Mouse (Mus musculus) T-helper 2 cell (primary cell): ENCODE measurements around the gene Rundc3b.

Source experiments
- in situ Hi-C: fragments of 300-600 bp; cut with MboI, MseI; formaldehyde crosslinking; loops from one replicate; pipeline ENCODE4 v1.15.1; 2025; ENCODE audit warnings: high pct_unique_total_duplicates

Gene Rundc3b

DNA sequence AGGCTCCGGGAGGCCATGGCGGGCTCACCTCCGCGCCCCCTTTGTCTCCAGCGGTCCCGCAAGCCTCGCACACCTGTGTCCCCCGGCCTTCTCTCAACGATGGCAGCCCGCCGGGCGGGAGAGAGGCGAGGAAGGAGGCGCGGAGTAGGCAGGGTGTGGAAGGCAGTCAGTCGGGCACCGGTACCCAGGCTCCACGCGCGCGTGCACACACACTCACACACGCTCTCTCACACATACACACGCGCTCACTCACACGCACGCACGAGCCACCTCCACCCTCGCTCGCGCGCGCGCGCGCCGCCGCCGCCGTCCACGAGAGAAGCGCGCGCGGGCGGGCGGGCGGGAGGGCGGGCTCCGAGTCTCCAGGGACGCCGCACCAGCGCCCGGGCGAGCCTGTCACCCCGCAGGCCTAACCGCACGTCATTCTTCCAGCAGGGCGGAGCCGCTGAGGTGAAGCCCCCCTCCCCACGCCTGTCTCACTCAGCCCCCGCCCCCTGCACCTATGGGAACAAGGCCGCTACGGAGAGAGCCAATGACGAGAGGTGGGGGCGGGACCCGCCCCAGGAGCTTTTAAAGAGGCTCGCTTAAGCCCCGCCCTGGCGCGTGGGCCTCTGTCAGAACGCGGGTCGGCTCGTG is at the start of gene Rundc3b:
TSS of gene Rundc3b (minus strand) at position 357 of the 636 bp plus-strand sequence.
- in situ Hi-C loops = no loop called here

DNA sequence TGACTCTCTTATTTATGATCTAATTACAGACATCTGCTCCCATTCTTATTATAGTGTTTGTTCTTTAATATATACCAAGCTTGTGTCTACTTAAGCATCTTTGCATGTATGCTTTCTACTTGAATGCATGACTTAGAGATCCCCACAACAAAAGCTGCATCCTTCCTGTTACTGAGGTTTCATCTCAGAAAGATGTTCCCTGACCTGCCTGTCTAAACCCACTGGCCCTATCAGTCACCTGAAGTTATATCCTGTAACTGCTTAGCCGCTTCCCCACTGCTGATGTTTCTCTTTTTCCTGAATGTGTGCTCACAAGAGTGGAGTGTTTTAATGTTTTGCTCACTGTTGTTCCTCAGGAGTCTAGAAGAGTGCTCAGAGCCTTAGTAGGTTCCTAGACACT is 46.9 kb upstream of the Rundc3b start:
- in situ Hi-C loops = loop anchor here (10.0 kb wide), 1 partner anchor 135 kb away; no protein-coding TSS in a partner anchor

DNA sequence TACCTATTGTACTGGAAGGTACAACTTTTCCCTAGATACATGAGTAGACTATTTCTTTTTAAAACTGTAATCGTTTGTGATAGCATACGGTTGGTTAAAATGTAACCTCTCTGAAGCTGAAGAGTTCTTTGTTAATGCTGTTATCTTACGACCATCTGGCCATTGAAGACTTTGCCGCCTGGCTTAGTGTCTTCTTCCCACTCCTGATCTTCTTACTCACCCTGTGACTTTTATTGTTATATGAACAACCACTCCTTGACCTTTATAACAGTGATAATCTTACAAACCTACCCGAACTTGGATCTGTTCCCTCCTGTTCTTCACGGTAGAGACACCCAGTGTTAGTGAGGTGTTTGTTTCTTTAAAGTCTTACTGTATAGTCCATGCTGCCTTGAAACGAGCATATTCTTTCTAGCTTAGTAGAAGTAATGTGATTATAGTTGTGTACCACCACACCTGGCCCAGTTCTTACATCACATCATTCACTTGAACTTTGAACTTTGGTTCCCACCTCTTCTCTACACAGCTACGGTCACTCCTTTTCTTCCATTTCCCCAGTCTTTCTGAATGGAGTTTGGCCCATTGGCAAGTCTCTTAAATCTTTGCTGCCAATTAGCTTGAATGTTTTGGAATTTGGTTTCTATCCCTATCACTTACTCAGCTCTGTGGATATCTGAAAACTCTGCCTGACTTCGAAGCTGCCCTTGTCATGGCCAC is 45.2 kb upstream of the Rundc3b start:
- in situ Hi-C loops = no loop called here

DNA sequence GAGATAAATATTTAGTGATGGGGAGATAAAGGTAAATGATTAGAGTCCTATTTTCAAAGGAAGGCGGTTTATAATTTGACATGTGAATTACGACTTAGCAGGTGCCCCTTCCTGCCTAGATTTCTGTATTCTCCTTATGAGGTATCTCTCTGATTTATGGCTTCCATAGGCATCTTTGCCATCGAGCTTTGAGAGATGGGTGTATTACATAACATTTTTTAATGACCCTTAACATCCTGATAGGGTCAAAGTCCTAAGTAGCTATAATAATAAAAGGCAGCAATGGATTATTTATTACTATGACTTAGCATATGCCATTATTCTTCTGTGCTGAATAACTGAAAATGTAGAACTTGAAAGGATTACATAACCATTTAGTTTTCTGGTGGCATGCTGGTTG is 41.9 kb upstream of the Rundc3b start:
- in situ Hi-C loops = no loop called here

DNA sequence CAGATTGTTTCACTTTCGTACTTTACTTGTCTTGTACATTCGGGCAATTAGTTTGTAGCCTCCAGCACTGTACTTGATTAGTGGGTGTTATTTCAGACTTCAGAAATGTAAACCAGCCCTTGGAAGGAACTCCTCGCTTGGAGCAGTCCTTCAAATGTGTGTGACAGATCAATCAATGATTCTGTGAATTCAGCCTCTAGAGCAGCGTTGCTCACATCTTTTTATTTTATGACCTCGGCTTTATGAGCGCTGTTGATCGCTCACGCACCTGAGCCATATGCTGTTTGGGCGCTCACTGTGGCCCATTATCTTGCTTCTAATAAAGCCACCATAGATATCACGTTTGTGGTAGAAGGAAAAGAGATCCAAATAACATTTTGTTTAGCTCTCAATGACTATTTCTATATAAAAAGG is 38.0 kb upstream of the Rundc3b start:
- in situ Hi-C loops = no loop called here

DNA sequence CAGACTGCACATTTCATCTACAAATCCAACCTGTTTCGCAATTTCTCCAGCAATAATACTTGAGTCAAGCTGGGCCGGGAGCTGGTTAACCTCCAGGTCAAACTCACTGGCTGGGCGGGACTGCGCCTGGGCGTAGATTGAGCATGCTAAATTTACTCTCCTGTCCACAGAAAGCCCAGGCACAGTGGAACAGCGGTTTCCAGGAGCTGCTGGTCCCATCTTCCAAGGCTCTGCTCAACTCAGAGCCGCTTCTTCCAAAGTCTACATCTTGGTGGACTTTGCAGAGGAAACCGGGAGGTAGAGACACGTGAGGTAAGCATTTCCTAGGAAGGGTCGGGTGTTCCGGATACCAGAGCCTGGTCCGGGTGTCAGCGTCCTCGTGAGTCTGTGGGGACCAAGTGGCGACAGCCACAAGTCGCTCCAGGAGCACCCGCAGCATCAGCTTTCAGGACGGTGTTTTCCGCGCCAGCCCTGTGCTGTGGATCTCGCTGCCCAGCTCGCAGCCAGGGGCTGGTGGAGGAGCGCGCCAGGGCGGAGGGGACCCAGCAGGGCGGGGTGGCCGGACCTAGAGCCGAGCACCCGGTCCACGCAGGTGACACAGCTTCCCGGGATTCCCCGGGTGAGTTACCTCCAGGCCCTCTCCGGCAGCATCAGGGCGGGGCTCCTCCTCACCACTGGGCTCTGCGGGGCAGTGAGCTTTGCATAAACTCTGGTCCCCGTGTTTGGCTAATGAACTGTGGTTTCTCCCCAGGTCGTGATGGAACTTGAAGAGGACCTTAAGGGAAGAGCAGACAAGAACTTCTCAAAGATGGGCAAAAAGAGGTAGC is 37.4 kb upstream of the Rundc3b start, which contains the start of gene Abcb1a:
TSS of gene Abcb1a (plus strand) at position 167 of the 827 bp plus-strand sequence.
- in situ Hi-C loops = no loop called here

DNA sequence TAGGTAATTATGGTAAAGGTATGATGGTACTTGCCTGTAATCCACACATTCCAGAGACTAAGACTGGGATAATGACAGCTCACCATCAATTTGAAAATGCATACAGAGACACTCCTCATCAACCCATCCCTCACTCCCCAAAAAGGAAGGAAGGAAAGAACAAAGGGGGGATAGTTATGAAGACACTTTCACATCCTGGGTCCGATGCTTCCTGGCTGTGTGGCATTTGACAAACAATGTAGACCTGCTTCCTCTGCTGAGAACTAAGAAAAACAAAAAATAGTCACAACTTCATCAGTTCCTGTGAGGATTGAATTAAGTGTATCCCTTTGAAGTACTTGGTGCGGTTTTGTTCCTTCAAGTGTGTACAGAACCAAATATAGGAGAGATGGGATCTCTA is 29.3 kb upstream of the Rundc3b start:
- in situ Hi-C loops = no loop called here

DNA sequence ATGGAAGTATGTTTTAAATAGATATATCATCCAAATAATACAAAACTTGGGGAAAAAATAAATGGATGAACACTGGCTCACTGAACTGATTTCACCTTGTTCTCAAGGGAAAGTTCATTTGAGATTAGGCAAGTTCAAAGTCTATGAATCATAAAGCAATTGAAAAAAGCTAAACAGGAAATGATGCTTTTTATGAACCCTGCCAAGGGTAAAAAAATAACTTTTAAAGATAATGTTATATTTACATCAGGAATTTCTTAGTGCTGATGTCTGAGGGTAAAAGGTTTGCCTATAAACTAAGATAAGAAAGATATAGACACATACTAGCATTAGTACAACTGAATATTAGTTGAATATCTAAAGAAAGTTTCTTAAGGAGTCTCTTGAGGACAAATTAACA is 26.0 kb upstream of the Rundc3b start:
- in situ Hi-C loops = no loop called here

DNA sequence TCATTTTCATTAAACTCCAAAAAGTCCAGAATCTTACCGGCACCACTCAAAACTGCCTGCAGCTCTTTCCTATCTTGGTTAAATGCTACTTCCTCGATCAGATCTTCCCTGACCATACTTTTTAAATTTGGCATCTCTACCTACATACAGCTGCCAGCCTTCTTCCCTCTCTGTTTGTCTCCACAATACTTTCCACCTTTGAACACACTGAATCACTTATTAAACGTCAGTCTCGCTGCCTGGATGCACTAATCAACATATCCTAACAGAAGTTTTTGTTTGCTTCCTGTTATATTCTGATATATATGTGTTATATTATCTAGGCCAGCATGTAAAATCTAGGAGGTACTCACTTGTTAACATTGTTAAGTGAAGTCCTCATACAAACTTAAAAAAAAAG is 25.5 kb upstream of the Rundc3b start:
- in situ Hi-C loops = no loop called here

DNA sequence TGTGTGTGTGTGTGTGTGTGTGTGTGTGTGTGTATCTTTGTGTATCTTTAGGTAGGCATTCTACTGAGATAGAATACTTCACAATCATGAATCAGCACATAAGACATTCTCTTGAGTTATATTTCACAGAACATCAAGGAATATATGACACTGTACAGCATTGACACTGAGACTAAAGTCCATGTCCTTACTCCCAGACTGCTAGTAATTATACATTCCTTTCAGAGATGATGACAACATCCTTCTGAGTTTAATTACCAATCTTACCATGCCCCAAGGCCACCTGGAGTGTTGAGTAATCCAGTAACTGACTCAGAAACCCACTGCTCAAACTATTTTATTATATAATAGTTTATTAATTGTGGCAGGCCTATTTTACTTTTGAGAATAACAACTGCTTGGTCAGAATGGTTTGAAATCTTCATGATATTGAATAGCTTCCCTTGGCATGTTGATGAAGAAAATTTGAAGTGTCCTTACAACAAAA is 11.8 kb upstream of the Rundc3b start:
- in situ Hi-C loops = no loop called here

DNA sequence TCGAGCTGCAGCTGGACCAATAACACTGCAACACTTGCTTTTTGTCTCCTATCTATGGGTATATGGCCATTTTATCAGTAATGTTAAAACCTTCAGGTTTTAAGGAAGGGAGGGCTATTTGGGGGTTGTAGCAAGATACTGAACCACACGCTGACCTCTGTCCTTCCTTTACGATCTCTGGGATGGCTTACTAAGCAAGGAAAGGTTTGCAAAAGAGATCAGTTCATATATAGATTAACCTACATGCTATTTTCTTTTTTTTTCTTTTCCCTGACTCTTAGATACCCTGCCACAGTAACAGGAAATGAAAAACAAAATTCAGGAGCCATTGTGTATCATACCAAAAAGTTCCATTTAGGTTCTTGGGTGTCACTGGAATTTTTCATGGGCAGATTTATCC is 10.1 kb upstream of the Rundc3b start:
- in situ Hi-C loops = no loop called here

DNA sequence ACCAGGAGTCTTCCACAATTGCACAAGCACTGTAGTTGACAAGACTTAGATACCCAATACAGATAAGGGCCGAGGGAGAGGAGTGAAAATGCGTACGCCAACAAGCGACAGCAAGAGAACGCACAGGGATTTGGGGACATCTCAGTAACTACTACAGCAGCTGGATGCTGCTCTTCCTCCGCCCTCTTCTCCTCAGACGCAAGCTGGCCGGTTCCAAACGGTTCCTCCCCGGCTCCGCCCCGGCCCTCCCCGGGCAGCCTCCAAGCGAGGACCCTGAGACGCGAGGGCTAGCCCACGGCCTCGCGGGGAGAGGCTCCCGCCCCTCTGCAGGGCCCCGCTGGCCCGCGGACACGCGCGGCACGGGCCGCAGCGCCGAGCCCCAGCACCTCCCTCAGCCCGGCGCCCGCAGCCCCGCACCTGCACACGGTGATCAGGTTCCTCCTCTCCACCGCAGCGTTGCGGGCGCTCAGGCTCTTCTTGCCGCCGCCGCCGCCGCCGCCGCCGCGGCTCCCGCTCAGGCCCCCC is 619 bp downstream of the Rundc3b start:
- in situ Hi-C loops = no loop called here

DNA sequence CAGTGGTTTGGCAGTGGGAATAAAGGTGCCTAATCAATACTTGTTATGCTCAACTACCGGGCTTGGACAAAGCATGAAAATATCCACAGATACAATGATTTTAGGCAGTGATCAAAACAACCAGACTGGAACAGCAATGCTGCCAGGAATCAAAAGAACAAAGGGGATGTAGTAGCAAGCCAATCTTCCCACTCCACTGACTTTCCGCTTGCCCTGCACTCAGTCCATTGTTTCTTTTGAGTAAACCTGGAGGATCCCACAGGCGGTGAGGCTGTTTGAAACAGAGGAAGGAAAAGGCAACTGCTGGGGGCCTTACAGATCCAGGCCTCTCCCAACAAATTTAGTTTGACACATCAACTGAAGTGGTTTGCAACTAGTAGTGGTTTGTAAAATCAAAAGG is 51.6 kb downstream of the Rundc3b start:
- in situ Hi-C loops = no loop called here

DNA sequence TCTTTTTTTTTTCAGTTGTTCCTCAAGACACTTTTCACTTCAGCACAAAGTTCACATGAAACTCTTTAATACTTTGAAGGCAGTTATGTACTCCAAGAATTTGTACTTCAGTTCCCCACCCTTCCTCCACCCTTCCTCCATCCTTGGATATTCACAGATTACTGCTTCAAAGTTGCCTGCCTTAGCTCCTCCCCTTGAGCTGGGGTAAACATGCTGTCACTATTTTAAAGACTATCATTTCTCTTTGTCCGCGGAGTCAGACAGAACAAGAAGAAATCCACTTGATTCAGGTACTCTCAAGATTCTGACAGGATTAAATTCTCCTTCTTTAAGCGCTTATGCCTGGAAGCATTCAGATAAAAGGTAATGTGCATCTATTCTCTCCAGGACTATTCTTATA is 55.9 kb downstream of the Rundc3b start:
- in situ Hi-C loops = no loop called here

DNA sequence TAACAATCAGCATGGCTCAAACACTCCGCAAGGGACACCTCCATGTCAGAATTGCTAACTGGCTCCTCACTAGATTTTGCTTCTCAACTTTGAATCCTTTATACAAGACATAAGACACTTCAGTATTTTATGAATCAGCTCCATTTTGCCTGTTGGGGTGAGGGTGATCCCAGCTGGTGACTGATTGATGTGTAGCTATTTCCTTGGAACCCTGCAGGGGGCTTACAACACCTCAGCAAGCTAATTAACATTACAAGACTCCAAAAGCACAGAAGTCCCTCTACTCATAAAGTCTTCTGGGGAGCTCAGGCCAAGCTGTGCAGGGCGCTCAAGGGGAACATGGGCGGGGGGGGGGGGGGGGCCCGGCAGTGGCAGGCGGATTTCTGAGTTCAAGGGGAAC is 78.2 kb downstream of the Rundc3b start:
- in situ Hi-C loops = no loop called here

DNA sequence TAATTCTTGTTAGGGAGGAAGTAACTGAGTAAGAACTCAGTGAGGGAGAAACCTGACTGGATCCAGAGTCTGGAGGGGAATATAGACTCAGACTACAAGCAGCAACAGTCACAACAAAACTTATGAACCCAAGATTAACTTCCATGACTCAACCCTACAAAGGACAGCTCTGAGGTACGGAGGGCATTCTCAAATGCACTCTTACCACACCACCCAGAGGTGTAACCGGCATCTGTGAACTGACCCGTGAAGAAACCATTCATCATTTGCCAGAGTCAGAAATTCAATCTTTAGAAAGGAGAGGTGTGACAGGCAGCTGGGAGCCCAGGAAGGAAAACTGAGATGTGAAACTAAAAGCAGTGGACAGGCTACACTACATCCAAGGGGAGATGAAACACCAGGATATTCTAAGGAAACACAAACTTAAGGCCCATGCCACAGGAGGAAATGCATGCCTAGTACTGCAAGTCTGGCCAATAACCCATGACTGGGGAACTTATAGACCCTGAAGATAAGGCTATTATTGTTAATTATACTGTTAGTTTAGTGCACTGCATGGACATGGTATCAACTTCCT is 80.0 kb downstream of the Rundc3b start:
- in situ Hi-C loops = no loop called here

DNA sequence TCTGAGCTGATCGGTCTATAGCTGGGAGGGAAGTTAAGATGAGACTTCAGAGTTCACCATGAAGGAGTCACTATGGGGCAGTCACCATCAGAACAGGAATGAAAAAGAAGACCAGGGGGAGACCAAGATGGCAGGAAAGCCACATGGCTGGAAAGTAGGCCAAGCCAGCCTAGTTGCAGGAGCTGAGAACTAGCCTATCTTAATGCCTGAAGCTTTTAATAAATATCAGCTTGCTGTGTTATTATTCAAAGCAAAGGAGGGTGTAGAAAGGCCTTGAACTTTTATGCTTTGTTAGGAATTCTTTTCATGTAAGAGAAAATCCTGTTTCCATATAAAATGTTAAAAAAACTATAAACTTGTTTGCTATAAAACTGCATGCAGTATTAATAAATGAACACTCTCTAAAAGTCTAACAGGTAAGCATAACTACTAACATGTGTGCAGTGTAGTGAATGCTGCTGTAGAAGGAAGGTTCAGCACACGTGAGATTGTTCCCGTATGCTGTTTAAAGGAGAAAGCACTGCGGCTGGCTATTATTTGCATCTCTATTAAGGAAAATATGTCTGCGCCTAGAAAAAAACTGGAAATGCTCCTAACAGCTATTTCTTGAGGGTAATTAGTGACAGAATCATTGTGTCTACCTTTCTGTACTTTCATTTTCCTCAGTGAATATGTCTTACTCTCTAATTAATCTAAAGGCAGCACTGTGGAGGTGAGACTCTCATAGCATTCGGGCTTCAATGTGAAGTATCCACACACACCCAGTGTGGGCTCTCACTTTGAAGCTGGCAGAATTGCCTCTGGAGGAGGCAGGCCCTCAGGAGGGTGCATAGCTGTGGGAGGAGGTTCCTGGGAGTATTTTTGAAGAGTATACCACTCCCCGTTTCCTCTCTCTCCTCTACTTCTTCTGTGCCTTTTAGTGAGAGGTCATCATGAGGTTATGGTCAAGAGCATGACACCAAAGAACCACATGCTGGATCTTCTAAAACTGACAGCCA is 81.3 kb downstream of the Rundc3b start:
- in situ Hi-C loops = no loop called here

DNA sequence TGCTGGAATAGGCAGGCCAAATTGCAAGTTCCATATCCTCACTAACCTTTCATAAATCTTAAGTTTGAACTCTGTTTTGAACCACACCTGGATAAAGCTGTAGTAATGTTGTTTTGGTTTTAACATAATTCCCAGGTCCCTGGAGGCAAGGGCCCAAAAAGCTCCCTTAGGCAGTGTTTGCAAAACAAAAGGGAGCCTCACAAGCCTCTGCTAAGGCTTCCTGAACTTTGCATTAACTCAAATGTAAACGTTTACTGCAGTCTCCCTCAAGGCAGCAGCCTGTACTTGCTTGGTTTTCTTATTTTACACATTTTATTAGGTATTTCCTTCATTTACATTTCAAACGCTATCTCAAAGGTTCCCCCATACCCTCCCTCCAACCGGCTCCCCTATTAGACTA is 103.7 kb downstream of the Rundc3b start:
- in situ Hi-C loops = no loop called here

DNA sequence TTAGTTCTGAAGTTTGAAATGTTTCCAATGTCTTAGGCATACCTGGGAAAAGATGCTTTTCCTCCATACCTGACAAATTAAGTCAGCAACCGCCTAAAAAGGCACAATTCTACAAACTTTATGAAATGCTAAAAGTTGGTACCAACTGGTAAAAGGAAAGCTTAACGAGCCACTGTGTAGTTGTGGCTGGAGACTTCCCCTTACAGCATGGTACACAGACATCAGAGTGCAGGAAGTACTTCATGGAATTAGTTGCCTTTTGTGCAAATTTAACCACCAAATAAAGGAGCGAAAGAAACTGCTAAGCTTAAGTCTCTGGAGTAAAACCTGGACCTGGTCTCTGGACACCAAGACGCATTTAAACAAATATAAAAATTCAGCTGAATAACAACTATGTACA is 131.0 kb downstream of the Rundc3b start:
- in situ Hi-C loops = no loop called here

DNA sequence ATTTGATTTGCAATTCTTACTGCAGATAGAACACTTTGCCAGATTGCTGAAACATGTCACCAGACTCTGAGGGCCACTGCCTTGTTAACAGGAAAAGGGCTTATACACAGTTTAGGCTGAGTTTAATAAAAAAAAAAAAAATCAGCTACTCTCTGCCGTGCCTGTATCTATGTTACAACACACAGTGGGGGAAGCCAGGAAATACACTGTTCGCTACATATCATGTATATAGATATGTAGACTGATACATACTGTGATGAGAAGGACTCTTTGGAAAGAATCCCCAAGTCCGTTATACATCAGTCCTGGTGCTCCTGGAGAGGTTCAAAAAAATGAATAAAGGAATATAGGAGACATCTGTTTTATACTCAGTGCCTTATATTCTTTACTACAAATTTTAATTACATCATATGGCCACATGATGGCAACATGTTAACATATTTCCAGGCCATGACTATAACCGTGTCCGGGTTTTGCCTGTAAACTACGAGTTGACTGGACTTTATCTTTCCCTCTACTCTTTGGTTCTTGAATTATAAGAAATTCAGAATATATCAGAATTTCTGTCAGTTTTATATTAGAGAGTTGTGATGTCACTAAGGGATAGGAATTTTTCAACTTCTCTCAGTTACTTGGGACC is 133.2 kb downstream of the Rundc3b start:
- in situ Hi-C loops = loop anchor here (5.0 kb wide), 1 partner anchor 353 kb away; no protein-coding TSS in a partner anchor
